Mouse (Mus musculus): ENCODE measurements around the gene Pak7.

Pak7 gene

GRCm38 (mm10) chr2:136048464-136048863, 339.3 kb downstream of the Pak7 start:
- DNase-seq (ENCODE audit: low spot score in 2 of 2), result no peak

All from thymus, postnatal 10 days (tissue).